Mouse (Mus musculus) telencephalon, adult 2 months (tissue): ENCODE results near the gene 1110004F10Rik.
"Not testable (repeated sequence)": the region's sequence is repeated elsewhere in the genome, so short reads cannot be mapped to it uniquely, and the experiment has no call there.

Experiments used
- DNase-seq: peaks from one replicate; pipeline ENCODE4 v3.0.0-alpha.2; 2011; ENCODE audit warnings: low read depth, low spot score

The 1110004F10Rik gene

DNA sequence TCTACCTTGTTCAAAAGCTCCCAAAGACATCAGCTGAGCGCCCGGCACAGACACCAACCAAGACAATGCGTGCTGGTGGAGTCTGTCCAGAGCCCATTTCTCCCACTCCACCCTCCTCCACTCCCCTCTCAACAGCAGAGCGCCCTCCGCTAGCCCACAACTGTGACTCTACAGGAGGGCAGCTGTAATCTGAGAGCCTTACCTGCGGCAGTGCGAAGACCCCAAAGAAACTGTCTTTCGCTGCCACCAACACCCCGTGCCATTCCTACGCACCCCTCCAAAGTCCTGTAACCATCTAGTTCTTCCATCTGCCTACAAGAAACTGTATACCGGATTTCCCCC is at the start of gene 1110004F10Rik:
Gene 1110004F10Rik, plus strand, starts transcription at position 202 of the 342 bp plus-strand sequence.
- no peak for DNase-seq

DNA sequence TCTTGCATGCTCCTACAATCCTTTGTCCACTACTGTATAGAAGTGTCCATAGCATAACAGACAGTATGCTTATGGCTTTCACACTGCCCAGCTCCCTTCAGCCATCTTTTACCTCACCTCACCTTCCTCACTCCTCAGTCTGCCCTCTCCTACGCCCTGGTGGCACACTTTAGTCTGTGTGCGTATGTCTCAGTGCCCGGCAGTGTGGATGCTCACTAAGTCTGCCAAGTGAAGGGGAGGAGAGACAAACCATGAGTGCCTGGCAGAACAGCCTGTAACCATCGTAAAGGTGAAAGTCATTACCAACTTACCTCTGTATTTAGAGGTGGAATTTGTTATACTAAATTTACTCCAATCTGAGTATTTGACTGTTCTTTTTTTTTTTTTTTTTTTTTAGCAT is 36.5 kb upstream of the 1110004F10Rik start:
- DNase-seq: no peak

DNA sequence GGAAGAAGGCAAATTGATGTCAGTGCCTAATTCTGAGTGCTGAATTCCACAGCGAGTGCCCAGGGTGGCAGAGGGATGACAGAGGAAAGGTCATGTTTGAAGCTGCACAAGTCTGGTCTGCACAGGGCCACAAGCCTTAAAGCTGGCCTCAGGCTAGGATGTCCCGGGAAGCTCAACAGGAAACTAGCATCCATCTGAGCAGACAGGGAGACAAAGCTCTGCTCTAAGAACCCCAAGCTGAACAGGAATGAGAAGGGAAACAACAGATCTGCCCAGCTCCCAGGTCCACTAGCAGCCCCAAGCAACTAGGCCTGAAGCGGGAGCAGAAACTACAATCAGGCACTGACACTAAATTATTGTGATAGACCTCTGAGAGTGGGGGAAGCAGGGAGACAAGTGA is 9.2 kb upstream of the 1110004F10Rik start:
- no peak for DNase-seq

DNA sequence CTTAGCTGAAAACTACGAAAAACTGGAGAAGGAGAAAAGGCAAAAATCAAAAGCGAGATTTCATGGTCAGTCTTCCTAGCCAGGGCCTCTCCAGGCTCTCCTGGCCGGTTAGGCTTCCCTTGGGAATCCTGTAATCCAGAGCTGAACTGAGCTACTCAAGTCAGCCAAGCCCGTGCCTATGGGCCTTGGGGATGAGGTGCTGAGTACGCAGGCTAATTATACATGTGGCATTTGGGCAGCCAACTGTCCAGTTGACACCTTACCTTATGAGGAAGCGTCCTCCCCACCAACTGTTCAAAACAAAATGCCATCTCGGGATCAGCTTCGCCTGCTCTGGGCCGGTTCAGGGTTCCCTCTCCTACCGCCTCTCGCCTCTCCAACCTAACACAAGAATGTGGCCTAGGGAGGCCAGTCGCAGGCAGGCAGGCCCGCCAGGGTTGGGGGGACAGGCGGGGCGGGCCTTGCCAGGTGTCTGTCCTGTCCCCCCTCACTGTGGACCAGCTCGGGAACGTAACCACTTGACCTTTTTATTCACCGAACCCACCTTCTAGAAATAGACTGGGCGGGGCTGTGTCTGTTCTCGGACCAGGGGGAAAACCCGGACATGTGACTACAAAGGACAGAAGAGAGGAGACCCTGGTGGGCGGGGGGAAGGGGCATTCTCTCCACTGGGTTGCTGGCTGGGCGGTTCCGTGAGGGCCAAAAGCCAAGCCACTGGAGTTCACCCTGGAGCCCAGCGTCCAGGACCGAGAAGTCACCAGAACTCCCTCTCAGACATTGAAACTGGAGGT is 8.4 kb upstream of the 1110004F10Rik start:
- DNase-seq: no peak

- DNase-seq: no peak
Measured at GRCm38 (mm10) chr7:116031388-116031717, 7.8 kb upstream of the 1110004F10Rik start.

GRCm38 (mm10) chr7:116031718-116032595 is 7.2 kb upstream of the 1110004F10Rik start:
- DNase-seq: no peak

- peak; percentile 45 for DNase-seq
Measured at GRCm38 (mm10) chr7:116032596-116033307, 6.4 kb upstream of the 1110004F10Rik start.

GRCm38 (mm10) chr7:116033371-116034241 is 5.6 kb upstream of the 1110004F10Rik start:
- no peak for DNase-seq

DNA sequence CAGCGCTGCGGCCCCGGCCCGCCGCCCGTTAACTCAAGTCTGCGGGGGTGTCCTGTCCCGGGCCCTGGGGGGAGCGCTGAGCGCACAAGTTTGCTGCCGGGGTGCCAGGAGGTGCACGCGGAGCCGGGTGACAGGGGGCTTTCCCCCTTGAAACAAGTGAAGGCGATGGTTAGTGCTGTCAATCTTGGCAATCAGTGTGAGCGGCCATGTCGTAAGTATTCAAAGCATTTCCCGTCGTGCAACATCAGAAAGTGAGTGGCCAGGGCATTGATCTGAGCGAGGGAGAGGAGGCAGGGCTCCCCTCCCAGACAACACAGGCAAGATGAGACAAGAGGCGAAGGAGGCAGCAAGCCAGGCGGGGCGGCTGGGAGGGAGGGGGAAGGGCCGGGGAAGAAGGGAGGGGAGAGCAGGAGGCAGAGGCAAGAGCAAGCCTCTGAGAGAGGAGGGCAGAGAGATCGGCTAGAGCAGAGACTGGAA is 4.9 kb upstream of the 1110004F10Rik start:
- no peak for DNase-seq

GRCm38 (mm10) chr7:116035504-116035903 is 3.7 kb upstream of the 1110004F10Rik start:
- DNase-seq: no peak

GRCm38 (mm10) chr7:116036591-116037555 is 2.3 kb upstream of the 1110004F10Rik start:
- no peak for DNase-seq

- DNase-seq: no peak
Measured at GRCm38 (mm10) chr7:116038024-116038423, 1.2 kb upstream of the 1110004F10Rik start.

GRCm38 (mm10) chr7:116038511-116038910 is 686 bp upstream of the 1110004F10Rik start, which contains the start of gene Sox6:
Gene Sox6, minus strand, starts transcription at chr7:116038796.
- no peak for DNase-seq

GRCm38 (mm10) chr7:116039538-116040466 is 605 bp downstream of the 1110004F10Rik start:
- DNase-seq: peak; percentile 52

GRCm38 (mm10) chr7:116040470-116041019 is 1.3 kb downstream of the 1110004F10Rik start:
- no peak for DNase-seq

DNA sequence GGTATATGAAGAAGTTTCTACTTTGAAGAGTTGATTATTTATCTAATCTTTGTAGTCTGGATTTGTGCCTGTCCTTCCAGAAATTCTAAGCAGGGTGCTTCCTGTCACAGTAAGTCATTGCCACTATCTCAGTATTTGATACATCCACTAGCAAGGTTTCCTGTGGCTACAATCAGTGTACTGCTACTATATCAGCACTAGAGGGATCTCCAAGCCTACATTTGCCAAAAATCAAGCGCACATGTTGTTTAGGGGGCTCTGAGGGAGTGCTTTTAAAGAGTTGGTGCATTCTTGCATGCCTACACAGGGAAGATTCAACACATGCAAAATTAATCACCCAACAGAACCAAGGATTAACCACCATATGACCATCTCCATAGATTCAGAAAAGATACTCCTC is 21.5 kb downstream of the 1110004F10Rik start:
- no peak for DNase-seq

DNA sequence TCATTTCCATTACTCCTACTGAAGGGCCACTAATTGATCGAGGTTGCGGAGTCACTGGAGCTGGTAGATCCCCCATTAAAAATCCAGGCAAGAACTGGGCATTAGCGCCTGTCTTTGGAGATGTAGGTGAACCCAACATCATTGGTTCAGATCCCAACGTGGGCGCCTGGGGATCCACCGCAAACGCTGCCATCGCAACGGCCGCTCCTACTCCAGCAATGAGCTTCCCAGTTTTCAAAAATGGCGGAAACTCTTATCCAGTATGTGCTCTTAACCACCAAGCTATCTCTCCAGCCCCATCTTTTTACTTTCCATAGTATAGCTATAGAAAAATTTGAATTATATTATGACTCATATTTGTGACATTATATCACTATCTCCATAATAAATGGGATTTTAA is 45.2 kb downstream of the 1110004F10Rik start, which contains the start of gene Gm4353:
Gene Gm4353, minus strand, starts transcription at position 270 of the 400 bp plus-strand sequence.
- not testable (repeated sequence) for DNase-seq
